Comparison of ENCODE assay signal across 22 mouse cellular contexts in genomic region chr2:169907979-169908378, GRCm38 (mm10).
"Had no signal": no experiment of that assay in that cellular context is flagged by ENCODE, and none has a peak within 500 bp of the region (broad histone marks: within the 10 kb centered on the region; RNA-seq: fewer than 3 reads in every experiment).

No protein-coding gene starts in this region.

- H3K27me3 ChIP-seq: liver, embryonic 13.5 days; liver, embryonic 15.5 days; lung, embryonic 15.5 days; midbrain, embryonic 13.5 days; neural tube, embryonic 13.5 days; neural tube, embryonic 15.5 days; stomach, embryonic 15.5 days had no signal

- H3K36me3 ChIP-seq: liver, embryonic 13.5 days; liver, embryonic 15.5 days; lung, embryonic 15.5 days; midbrain, embryonic 13.5 days; neural tube, embryonic 13.5 days; neural tube, embryonic 15.5 days; stomach, embryonic 15.5 days had no signal

- DNase-seq: liver, embryonic 13.5 days; liver, postnatal 0 days; lung, adult 2 months; lung, postnatal 14 days; lung, postnatal 36 days; retina, postnatal 1 day; right cerebral cortex, adult 18-20 months; right cerebral cortex, postnatal 25 days; right cerebral cortex, postnatal 4 days; spleen, adult 18-20 months; thymus, adult 18-20 months; thymus, postnatal 14 days; thymus, postnatal 36 days had no signal

- H3K4me1 ChIP-seq: liver, embryonic 13.5 days; liver, embryonic 15.5 days; stomach, embryonic 15.5 days had no signal

- H3K9me3 ChIP-seq: liver, embryonic 13.5 days; liver, embryonic 15.5 days; lung, embryonic 15.5 days; midbrain, embryonic 13.5 days; neural tube, embryonic 13.5 days; neural tube, embryonic 15.5 days; stomach, embryonic 15.5 days had no signal

- H3K4me3 ChIP-seq: liver, embryonic 13.5 days; liver, embryonic 15.5 days; lung, embryonic 15.5 days; midbrain, embryonic 13.5 days; myocyte; neural tube, embryonic 13.5 days; neural tube, embryonic 15.5 days; stomach, embryonic 15.5 days had no signal

- ATAC-seq: liver, postnatal 0 days; lung, postnatal 0 days; midbrain, embryonic 13.5 days; midbrain, embryonic 16.5 days had no signal
